Mouse (Mus musculus) embryonic facial prominence, embryonic 10.5 days (tissue): ENCODE measurements at regions not wholly inside any gene's neighbourhood (a gene's known extent, or its start where the extent isn't known, plus 50 kb on each side); places are given as distances from the start of the nearest gene placed in this dataset.

Experiments
- DNase-seq: peaks from one replicate; pipeline ENCODE4 v3.0.0-alpha.2; 2017; ENCODE audit warnings: low spot score
- H3K27ac ChIP-seq: fragments of 300-500 bp; sonication (generic); replicated peaks from 2 replicates; pipeline ENCODE4 v1.5.1; 2016; ENCODE audit warnings: mild to moderate bottlenecking
- H3K27me3 ChIP-seq: fragments of 300-500 bp; sonication (generic); replicated peaks from 2 replicates; pipeline ENCODE4 v1.6.1; 2016; ENCODE audit warnings: low read depth, mild to moderate bottlenecking; ENCODE audit not compliant: poor library complexity, severe bottlenecking
- H3K36me3 ChIP-seq: fragments of 300-500 bp; sonication (generic); replicated peaks from 2 replicates; pipeline ENCODE4 v1.6.1; 2016; ENCODE audit warnings: mild to moderate bottlenecking, moderate library complexity
- H3K4me1 ChIP-seq: fragments of 300-500 bp; sonication (generic); 2 replicates; pipeline ENCODE4 v1.6.1; 2016
- H3K4me3 ChIP-seq: fragments of 300-500 bp; sonication (generic); 2 replicates; pipeline ENCODE4 v1.5.1; 2016; ENCODE audit warnings: mild to moderate bottlenecking, moderate library complexity
- H3K9me3 ChIP-seq: fragments of 300-500 bp; sonication (generic); 2 replicates; pipeline ENCODE4 v1.6.1; 2016; ENCODE audit warnings: mild to moderate bottlenecking
- WGBS: fragments of 180-500 bp; shearing (Covaris S2); methylation state at CpG from one replicate; pipeline ENCODE4 v1.1.7; 2016; 5-methylcytosine and 5-hydroxymethylcytosine counted together

DNA sequence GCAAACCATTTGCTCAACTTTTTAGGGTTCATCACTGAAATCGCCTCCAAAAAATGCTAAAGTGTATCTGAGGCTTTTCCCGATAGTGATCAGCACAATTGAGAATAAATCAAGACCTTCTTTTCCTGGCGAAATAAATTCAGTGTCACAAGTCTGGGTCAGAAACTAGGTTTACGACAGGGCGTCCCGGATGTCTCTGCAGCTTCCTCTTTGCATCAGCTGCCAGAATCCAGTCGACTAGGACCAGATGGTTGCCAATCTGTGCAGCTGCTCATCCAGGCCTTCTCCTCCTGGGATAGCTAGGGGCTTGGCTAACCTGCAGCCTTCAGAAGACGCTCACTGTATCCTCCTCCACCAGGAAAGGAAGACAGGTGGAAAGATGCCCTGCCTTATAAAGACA lies 243.6 kb downstream of the Papss1 start:
- Histone ChIP-seq H3K27me3 (no peaks in the 10 kb centered on the region), H3K9me3 (no peaks in the 10 kb centered on the region), H3K4me1 (no peaks in the 10 kb centered on the region), H3K4me3 (no peak overlapping the region), H3K36me3 (no peaks in the 10 kb centered on the region), H3K27ac (no peak overlapping the region)
- no peak for DNase-seq
- WGBS, result 87% methylated on average over 8 of the region's 8 CpGs

DNA sequence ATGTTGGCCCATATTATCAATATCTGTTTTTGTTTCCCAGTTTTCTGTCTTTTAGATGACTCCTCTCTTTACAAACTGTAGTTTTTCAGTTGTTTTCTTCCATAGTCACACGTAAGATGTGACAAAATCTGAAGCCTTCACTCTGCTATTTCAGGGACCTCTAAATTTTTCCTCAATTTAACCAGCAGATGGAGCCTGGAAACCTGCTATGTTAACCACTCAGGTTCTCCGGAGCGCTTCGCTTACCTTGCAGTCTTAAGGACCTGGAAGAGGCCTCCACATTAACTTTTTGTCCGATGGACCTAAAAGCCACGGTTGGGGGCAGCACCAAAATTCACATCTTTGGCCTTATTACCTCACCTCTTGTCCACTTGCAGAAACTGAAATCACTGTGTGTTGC lies 248.4 kb downstream of the Papss1 start:
- H3K9me3 ChIP-seq, result no peaks in the 10 kb centered on the region
- H3K4me1 ChIP-seq, result no peaks in the 10 kb centered on the region
- WGBS, result 59% methylated on average over 6 of the region's 6 CpGs
- no peak overlapping the region for H3K27ac ChIP-seq
- DNase-seq, result no peak
- no peaks in the 10 kb centered on the region for H3K36me3 ChIP-seq
- H3K27me3 ChIP-seq, result no peaks in the 10 kb centered on the region
- H3K4me3 ChIP-seq, result no peak overlapping the region

DNA sequence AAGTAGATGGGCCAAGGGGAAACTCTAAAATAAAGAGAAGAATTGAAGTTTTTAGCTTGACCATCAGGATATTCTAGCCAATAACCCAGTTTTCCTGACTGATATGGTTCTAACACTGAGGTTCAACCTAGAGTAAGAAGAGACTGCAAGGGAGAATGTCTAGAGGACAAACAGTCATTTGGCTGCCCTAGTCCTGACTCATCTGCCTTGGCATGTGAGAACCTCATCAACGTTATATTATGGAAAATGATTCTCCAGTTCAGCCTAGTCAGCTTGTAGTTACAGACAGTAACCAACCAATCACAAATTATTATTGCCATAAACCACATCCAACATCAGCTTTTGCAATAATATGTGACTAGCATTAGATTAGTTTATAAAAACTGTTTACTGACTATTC lies 254.2 kb downstream of the Papss1 start:
- Histone ChIP-seq H3K4me3 (no peak overlapping the region), H3K4me1 (no peaks in the 10 kb centered on the region), H3K27me3 (no peaks in the 10 kb centered on the region), H3K9me3 (no peaks in the 10 kb centered on the region), H3K36me3 (no peaks in the 10 kb centered on the region), H3K27ac (no peak overlapping the region)
- DNase-seq, result no peak
- 92% methylated on average over 1 of the region's 1 CpGs for WGBS

DNA sequence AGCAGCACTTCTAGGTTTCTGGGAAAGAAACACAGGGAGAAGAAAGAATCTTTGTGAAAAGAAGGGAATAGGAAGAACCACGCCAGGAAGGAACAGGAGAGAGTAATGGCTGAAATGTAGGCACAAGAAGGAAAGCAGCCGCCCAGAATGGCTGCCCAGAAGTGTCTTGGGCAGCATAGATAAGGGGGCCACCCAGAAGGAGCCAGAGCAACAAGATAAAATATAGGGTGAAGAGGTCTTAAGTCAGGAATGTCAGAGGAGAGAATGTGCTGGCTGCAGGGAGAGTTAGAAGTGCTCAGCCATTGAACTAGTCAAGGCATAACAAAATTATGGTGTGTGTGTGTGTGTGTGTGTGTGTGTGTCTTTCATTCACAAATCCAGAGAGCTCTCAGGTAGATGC lies 227.7 kb upstream of the Dkk2 start:
- H3K27ac ChIP-seq, result no peak overlapping the region
- no peak for DNase-seq
- H3K4me1 ChIP-seq, result peaks cover 3% of the 10 kb centered on the region; the same call in 1 of the 2 replicates
- H3K36me3 ChIP-seq, result no peaks in the 10 kb centered on the region
- 82% methylated on average over 2 of the region's 2 CpGs for WGBS
- H3K4me3 ChIP-seq, result no peak overlapping the region
- H3K9me3 ChIP-seq, result no peaks in the 10 kb centered on the region
- H3K27me3 ChIP-seq, result no peaks in the 10 kb centered on the region

DNA sequence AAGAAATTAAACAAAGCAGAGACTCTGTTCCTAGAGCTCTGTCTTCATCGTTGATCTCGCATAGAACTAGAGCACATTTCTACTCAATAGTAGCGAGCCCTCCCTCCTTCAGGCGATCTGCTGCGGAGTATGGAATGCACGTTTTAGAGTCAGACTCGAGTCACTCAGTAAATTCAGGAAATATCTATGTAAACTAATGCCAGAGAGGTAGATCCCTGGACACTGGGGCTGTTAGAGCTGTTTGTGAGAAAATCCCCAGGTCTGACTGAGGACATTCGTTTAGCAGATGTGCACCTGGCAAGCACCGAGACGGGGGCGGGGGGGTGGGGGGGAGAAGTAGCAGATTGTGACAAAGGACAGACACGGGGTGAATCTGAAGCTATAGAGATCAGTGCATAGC lies 226.0 kb upstream of the Dkk2 start:
- no peaks in the 10 kb centered on the region for H3K27me3 ChIP-seq
- H3K4me1 ChIP-seq, result peaks cover 3% of the 10 kb centered on the region; the same call in 1 of the 2 replicates
- no peak for DNase-seq
- H3K9me3 ChIP-seq, result no peaks in the 10 kb centered on the region
- H3K27ac ChIP-seq, result no peak overlapping the region
- no peaks in the 10 kb centered on the region for H3K36me3 ChIP-seq
- H3K4me3 ChIP-seq, result no peak overlapping the region
- WGBS, result 69% methylated on average over 12 of the region's 12 CpGs

DNA sequence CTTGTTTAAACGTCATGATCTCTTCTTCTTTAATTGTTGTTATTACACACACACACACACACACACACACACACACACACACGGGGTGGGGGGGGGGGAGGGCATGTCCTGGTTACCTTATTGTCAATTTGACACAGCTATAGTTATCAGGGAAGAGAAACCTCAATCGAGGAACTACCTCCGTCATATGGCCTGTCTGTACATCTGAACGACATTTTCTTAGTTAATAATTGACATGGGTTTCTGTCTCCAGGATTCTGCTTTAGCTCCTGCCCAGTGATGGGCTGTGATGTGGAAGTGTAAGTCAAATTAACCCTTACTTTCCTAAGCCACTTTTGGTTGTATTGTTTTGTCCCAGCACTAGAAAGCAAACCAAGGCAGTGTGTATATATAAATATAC lies 220.0 kb upstream of the Dkk2 start:
- Histone ChIP-seq H3K9me3 (no peaks in the 10 kb centered on the region), H3K27me3 (no peaks in the 10 kb centered on the region), H3K4me3 (no peak overlapping the region), H3K4me1 (peaks cover 18% of the 10 kb centered on the region), H3K36me3 (no peaks in the 10 kb centered on the region), H3K27ac (no peak overlapping the region)
- 68% methylated on average over 5 of the region's 5 CpGs for WGBS
- no peak for DNase-seq

DNA sequence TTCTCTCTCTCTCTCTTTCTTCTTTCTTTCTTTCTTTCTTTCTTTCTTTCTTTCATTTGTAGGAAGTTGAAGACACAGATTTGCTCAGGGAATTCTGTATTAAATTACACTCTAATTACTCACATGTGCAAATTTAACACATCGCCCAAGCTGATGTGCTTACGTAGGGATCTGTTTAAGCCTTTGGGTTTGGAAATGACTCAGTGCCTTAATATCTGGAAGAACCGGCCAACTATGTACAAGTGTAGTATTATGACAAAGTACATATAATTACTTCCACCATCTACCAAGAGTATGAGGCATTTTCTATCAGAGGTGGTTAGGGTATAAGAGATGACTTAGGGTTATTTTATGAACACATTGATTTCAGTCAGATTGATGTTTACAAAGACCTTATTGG lies 217.8 kb upstream of the Dkk2 start:
- H3K27me3 ChIP-seq, result no peaks in the 10 kb centered on the region
- 66% methylated on average over 3 of the region's 3 CpGs for WGBS
- H3K27ac ChIP-seq, result no peak overlapping the region
- no peak overlapping the region for H3K4me3 ChIP-seq
- no peak for DNase-seq
- no peaks in the 10 kb centered on the region for H3K36me3 ChIP-seq
- H3K9me3 ChIP-seq, result no peaks in the 10 kb centered on the region
- peaks cover 18% of the 10 kb centered on the region for H3K4me1 ChIP-seq

DNA sequence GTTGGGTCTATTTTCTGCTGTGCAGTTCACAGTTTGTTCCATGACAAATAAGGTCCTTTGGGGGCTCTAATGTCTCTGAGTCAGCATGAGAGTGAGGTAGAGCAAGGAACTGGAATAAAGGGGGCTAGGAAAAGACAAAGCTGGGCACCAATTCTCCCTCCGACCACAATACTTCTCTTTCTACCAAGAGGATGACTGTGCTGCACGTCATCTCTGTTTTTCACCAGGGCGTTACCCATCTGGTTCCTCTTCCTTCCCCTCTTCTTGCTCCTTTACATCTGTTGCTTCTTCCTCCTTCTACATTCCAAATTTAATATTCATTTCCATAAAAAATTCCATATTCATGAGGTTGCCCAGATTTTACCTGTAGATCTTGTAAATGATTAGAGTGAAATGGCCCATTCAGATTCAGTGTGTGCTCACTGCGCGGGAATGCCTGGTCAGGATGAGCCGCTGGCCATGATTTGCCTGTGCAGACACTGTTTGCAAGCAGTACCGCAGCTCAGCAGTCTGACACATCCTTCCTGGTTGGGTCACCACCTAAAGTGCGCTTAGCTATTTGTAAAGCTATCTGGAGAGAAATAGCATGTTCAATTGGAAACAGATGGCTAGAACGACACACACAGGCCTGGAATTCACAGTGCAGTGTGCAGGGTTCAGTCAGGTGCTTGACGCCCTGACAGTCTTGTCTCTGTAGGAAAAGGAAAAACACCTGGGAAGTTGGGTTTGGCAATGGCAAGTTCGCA lies 216.7 kb upstream of the Dkk2 start:
- no peaks in the 10 kb centered on the region for H3K36me3 ChIP-seq
- peaks cover 18% of the 10 kb centered on the region for H3K4me1 ChIP-seq
- peak; percentile 62 for DNase-seq
- no peak overlapping the region for H3K4me3 ChIP-seq
- 61% methylated on average over 11 of the region's 11 CpGs for WGBS
- no peaks in the 10 kb centered on the region for H3K9me3 ChIP-seq
- no peak overlapping the region for H3K27ac ChIP-seq
- H3K27me3 ChIP-seq, result no peaks in the 10 kb centered on the region

DNA sequence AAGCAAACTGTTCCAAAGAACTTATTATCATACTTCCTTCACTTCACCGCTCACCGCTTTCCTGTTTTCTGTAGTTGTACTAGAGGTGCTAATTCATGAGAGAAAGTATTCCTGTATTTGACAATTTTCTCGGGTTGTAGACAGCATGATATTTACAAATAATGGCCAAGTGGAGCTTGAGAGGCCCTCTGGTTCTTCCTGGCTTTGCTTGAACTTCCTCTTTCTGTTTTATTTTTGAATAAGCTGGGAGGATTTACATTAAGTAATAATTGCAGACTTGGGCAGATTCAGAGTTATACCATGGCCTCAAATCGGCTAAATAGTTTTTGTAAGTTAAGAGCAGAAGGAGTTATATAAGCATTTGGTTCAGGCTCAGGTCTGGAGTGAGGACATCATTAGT lies 215.8 kb upstream of the Dkk2 start:
- H3K27me3 ChIP-seq, result no peaks in the 10 kb centered on the region
- 92% methylated on average over 4 of the region's 4 CpGs for WGBS
- H3K4me1 ChIP-seq, result peaks cover 18% of the 10 kb centered on the region
- no peaks in the 10 kb centered on the region for H3K9me3 ChIP-seq
- no peak for DNase-seq
- no peak overlapping the region for H3K4me3 ChIP-seq
- no peak overlapping the region for H3K27ac ChIP-seq
- H3K36me3 ChIP-seq, result no peaks in the 10 kb centered on the region

DNA sequence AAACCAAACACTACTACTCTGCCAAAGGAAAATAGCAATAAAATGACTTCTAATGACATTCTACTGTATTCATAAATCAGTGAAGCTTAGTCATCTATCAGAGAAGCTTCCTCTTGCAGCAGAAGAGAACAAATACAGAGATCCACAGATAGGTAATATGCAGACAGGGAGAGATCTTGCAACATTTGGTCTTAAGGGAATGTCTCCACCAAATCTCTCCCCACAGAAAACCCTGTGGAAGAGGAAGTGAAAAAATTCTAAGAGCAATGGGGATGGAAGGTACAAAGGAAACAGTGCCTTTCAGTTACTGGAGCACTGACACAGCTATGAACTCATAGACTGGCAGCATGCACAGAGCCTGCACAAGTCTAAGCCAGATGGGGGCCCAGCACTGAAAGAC lies 202.4 kb upstream of the Dkk2 start:
- H3K27ac ChIP-seq, result no peak overlapping the region
- no peaks in the 10 kb centered on the region for H3K27me3 ChIP-seq
- no peak overlapping the region for H3K4me3 ChIP-seq
- no peaks in the 10 kb centered on the region for H3K9me3 ChIP-seq
- no peaks in the 10 kb centered on the region for H3K36me3 ChIP-seq
- no peak for DNase-seq
- H3K4me1 ChIP-seq, result no peaks in the 10 kb centered on the region

DNA sequence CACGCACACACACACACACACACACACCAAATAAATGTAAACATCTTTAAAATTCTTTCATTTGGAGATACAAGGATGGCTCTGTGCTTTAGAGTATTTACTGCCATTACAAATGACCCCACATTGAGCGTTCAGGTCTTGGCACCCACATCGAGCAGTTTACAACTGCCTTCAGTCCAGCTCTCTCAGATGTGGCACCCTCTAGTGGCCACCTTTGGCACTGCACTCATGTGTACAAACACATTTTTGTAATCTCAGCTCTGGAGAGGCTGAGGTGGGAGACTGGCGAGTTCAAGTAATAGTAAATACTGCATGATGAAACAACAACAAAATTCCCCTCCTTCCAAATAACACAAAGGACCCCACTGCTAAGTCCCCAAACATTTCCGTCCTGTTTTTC lies 198.6 kb upstream of the Dkk2 start:
- WGBS, result 83% methylated on average over 5 of the region's 5 CpGs
- H3K9me3 ChIP-seq, result no peaks in the 10 kb centered on the region
- H3K4me3 ChIP-seq, result no peak overlapping the region
- H3K36me3 ChIP-seq, result no peaks in the 10 kb centered on the region
- no peak overlapping the region for H3K27ac ChIP-seq
- no peaks in the 10 kb centered on the region for H3K4me1 ChIP-seq
- peak; percentile 29 for DNase-seq
- no peaks in the 10 kb centered on the region for H3K27me3 ChIP-seq

DNA sequence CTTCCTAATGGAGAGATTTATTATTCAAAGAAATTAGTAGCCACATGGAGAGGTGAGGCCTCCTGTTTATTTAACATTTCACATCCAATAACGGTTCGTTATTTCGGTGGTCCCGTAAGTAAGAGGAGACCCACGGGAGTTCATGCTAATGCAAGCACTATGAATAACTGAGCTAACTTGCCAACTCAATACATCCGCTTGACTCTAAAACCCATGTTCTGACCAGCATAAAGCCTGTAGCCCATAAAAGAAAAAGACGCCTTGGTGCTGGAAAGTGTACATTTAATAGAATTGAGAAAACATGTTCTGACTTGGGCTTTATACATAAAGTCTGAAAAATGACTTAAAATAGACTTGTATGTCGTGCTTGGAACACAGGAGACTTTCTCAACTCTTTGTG lies 198.1 kb upstream of the Dkk2 start:
- H3K4me1 ChIP-seq, result no peaks in the 10 kb centered on the region
- H3K4me3 ChIP-seq, result no peak overlapping the region
- H3K27ac ChIP-seq, result no peak overlapping the region
- H3K27me3 ChIP-seq, result no peaks in the 10 kb centered on the region
- DNase-seq, result no peak
- no peaks in the 10 kb centered on the region for H3K36me3 ChIP-seq
- no peaks in the 10 kb centered on the region for H3K9me3 ChIP-seq
- WGBS, result 86% methylated on average over 8 of the region's 8 CpGs

DNA sequence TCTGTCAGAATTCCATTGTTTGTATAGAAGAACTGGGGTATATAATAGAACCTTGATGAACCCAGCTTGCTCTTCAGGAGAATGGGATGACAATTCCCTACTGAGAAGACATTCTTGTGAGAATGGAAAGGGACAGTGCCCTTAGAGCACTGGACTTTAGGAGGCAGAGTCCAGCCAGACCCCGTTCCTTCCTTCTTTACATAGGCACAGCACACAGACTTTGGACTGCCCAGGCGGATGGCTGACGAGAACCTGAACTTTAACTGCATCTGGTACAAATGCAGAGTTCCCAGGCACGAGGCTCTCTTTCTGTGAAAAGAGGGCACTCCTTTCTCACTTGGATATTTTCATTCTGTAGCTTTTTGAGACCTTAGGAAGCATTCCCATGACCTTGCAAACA lies 197.4 kb upstream of the Dkk2 start:
- H3K4me3 ChIP-seq, result no peak overlapping the region
- H3K27me3 ChIP-seq, result no peaks in the 10 kb centered on the region
- no peaks in the 10 kb centered on the region for H3K9me3 ChIP-seq
- H3K4me1 ChIP-seq, result no peaks in the 10 kb centered on the region
- H3K27ac ChIP-seq, result no peak overlapping the region
- WGBS, result 83% methylated on average over 4 of the region's 4 CpGs
- H3K36me3 ChIP-seq, result no peaks in the 10 kb centered on the region
- no peak for DNase-seq

DNA sequence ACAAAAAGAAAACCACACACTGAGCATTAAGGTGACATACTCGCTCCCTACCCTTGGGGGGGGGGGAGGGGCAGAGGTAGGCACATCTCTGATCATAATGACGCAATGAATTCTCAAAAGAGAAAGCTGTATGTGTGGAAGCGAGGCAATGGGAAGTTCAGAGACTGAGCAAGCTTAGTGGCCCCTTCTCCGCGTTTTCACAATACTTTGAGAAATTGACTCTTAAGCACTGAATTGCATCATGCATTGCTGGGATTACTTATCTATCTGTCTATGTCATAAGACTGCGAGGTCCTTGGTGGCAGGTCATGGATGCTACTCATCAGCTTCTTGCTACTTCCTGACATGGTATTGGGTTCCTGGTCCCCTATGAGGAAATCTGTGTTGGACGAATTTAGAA lies 193.2 kb upstream of the Dkk2 start:
- Histone ChIP-seq H3K27ac (no peak overlapping the region), H3K27me3 (no peaks in the 10 kb centered on the region), H3K4me1 (peaks cover 5% of the 10 kb centered on the region), H3K36me3 (no peaks in the 10 kb centered on the region), H3K9me3 (no peaks in the 10 kb centered on the region), H3K4me3 (no peak overlapping the region)
- DNase-seq, result no peak
- 87% methylated on average over 7 of the region's 7 CpGs for WGBS
